Mouse (Mus musculus): ENCODE results near the gene P4ha3.

DNA sequence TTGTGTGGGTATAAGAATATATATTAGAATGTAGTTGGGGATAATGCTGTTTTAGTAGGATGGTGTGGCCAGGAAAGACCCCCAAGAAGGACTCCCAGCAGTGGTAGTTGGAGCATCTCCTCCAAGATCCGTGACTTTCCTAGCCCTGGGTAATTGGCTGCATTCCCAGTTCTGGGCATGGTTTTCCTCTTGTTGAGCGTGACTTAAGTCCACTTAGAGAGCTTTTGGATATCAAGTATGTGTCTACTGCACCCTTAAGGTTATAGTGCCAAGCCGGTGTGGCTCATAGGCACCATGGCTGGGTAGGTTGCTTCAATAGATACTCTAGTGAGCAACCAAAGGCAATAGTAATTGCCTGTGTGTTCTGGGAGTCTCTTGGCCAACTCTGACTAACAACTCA, 38.4 kb downstream of the P4ha3 start:
- no peak for TF ChIP-seq CTCF (IDR thresholded peaks at IDR 0.05; ENCODE audit: low read depth, low read length)
- TF ChIP-seq POLR2A (IDR thresholded peaks at IDR 0.05; ENCODE audit: insufficient read depth, low read length) = no peak

Measured in ES-Bruce4 (cell line).